Comparison of ENCODE assay signal across 24 mouse cellular contexts in genomic region chr5:151374825-151375224, GRCm38 (mm10). TPM values are rescaled to one million over a fixed set of nuclear protein-coding genes. Genes with fewer than 3 reads are reported as not detected.
"Had no signal": no experiment of that assay in that cellular context is flagged by ENCODE, and none has a peak within 500 bp of the region (broad histone marks: within the 10 kb centered on the region; RNA-seq: fewer than 3 reads in every experiment).

No protein-coding gene starts in this region.

- H3K4me2 ChIP-seq: lung, embryonic 14.5 days; midbrain, embryonic 12.5 days; neural tube, embryonic 13.5 days; neural tube, embryonic 15.5 days; stomach, embryonic 15.5 days had no signal

- H3K36me3 ChIP-seq: midbrain, embryonic 10.5 days; midbrain, embryonic 12.5 days; neural tube, embryonic 13.5 days; neural tube, embryonic 15.5 days; stomach, embryonic 15.5 days had no signal

- H3K4me3 ChIP-seq: midbrain, embryonic 10.5 days; midbrain, embryonic 12.5 days; neural tube, embryonic 13.5 days; neural tube, embryonic 15.5 days; stomach, embryonic 15.5 days had no signal

- ATAC-seq: midbrain, embryonic 16.5 days had no signal

- H3K27me3 ChIP-seq: midbrain, embryonic 12.5 days; neural tube, embryonic 13.5 days; neural tube, embryonic 15.5 days; stomach, embryonic 15.5 days had no signal

- DNase-seq: lung, adult 18-20 months; lung, embryonic 14.5 days; lung, postnatal 10 days; lung, postnatal 4 days; midbrain, embryonic 14.5 days; retina, postnatal 1 day; right cerebral cortex, adult 18-20 months; right cerebral cortex, postnatal 14 days; thymus, adult 2 months; thymus, postnatal 25 days; thymus, postnatal 4 days had no signal

RNA-seq across cellular contexts. Expression of gene Gm42906, which starts 53.1 kb away (rescaled TPM):
- total RNA-seq: megakaryocyte, adult 5-6 weeks; megakaryocyte-erythroid progenitor cell, adult 5-6 weeks had no signal
- polyA plus RNA-seq: liver, embryonic 16.5 days; lung, embryonic 14.5 days; lung, embryonic 16.5 days; midbrain, embryonic 10.5 days; midbrain, embryonic 12.5 days; midbrain, embryonic 14.5 days; midbrain, embryonic 16.5 days; neural tube, embryonic 11.5 days; neural tube, embryonic 13.5 days; neural tube, embryonic 15.5 days; spleen, adult 2 months; stomach, embryonic 15.5 days; testis, adult 2 months; thymus, adult 2 months had no signal
